Mouse (Mus musculus): ENCODE measurements around the gene Spock1.

The Spock1 gene

DNA sequence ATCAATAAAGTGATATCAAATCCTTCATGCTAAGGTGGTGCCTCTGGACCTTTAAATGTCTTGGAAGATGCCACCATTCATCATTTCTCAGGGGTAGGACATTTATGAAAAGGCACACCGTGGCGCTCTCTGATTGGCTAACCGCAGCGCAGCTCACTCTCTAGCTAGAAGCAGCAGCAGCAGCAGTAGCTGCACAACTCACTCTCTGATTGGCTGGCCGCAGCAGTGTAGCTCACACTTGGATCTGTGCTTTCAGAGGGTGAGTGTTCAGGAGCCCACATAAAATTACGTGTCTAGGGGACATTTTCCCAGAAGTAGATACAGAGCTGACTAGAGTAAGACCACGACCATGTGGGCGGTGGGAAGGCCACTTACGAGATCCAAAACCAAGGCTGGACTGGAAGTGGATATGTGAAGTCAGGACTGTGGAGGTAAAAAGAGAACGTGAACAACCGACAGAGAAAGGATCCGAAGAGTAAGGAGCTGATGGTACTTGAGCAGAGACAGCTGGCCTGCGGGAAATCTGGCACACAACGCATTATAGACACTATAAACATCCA lies 535.9 kb downstream of the Spock1 start:
- CTCF ChIA-PET, result interaction anchor here in 2 of 4 experiments (0.6 to 1.3 kb wide), 2 partner anchors 90 to 176 kb away, joined by 5 to 15 read pairs; no protein-coding TSS in a partner anchor
- POLR2A ChIA-PET, result interaction anchor here (0.7 to 1.5 kb wide), 5 partner anchors 9 to 33 kb away, joined by 3 to 6 read pairs (median 3); no protein-coding TSS in a partner anchor
